Mouse (Mus musculus) liver, embryonic 14.5 days (tissue): ENCODE measurements around the gene Atg4b. TPM values are rescaled to one million over a fixed set of nuclear protein-coding genes. Genes with fewer than 3 reads are reported as not detected.

ENCODE experiments used
- ATAC-seq: fragments of 200-750 bp; cut with Nextera tagmentation; 2 replicates; pipeline ENCODE4 v1.8.0; 2017; ENCODE audit warnings: moderate number of reproducible peaks, mild to moderate bottlenecking, moderate library complexity; ENCODE audit not compliant: insufficient read depth
- DNase-seq, 3 experiments: peaks; one replicate each; pipeline ENCODE4 v3.0.0-alpha.2; 2012 to 2013; ENCODE audit warnings: low read depth in 3 of 3, low spot score in 3 of 3
- H3K27ac ChIP-seq: fragments of 300-500 bp; sonication (generic); 2 replicates; pipeline ENCODE4 v1.5.1; 2014; ENCODE audit warnings: moderate library complexity, mild to moderate bottlenecking, control low read depth, inconsistent platforms
- H3K27me3 ChIP-seq: fragments of 300-500 bp; sonication (generic); 2 replicates; pipeline ENCODE4 v1.6.1; 2014; ENCODE audit warnings: mild to moderate bottlenecking, low read length, moderate library complexity; ENCODE audit not compliant: control insufficient read depth, insufficient read depth
- H3K36me3 ChIP-seq: fragments of 300-500 bp; sonication (generic); replicated peaks from 2 replicates; pipeline ENCODE4 v1.6.1; 2014; ENCODE audit warnings: low read depth; ENCODE audit not compliant: control insufficient read depth, insufficient read depth
- H3K4me1 ChIP-seq, 2 experiments: fragments of 200-500 bp in 1 of 2; fragments of 300-500 bp in 1 of 2; sonication (generic) in 1 of 2; replicated peaks; 2 replicates each; pipeline ENCODE4 v1.6.1; 2012 to 2014; ENCODE audit warnings: antibody characterized with exemption in 1 of 2, inconsistent platforms in 1 of 2, low read length in 1 of 2; ENCODE audit not compliant: control insufficient read depth in 2 of 2, insufficient read depth in 2 of 2
- H3K4me2 ChIP-seq: fragments of 300-500 bp; sonication (generic); 2 replicates; pipeline ENCODE4 v1.6.1; 2014; ENCODE audit warnings: low read depth, mild to moderate bottlenecking, control low read depth, moderate library complexity
- H3K4me3 ChIP-seq, 2 experiments: fragments of 200-500 bp in 1 of 2; fragments of 300-500 bp in 1 of 2; sonication (generic) in 1 of 2; 2 replicates each; pipeline ENCODE4 v1.5.1; 2012 to 2014; ENCODE audit warnings: low read depth in 2 of 2, low read length in 2 of 2, mild to moderate bottlenecking in 2 of 2, control low read depth in 1 of 2, inconsistent platforms in 1 of 2, moderate library complexity in 1 of 2; ENCODE audit not compliant: insufficient read depth in 1 of 2
- H3K9ac ChIP-seq: fragments of 300-500 bp; sonication (generic); replicated peaks from 2 replicates; pipeline ENCODE4 v1.6.1; 2014; ENCODE audit warnings: mild to moderate bottlenecking, control low read depth, moderate library complexity
- H3K9me3 ChIP-seq: fragments of 300-500 bp; sonication (generic); 2 replicates; pipeline ENCODE4 v1.6.1; 2016; ENCODE audit warnings: low read length, mixed read lengths; ENCODE audit not compliant: control insufficient read depth
- CTCF ChIP-seq: IDR thresholded peaks from 2 replicates; pipeline ENCODE4 v1.5.1; 2016; ENCODE audit warnings: antibody characterized with exemption, low read depth, control low read depth
- EP300 ChIP-seq: IDR thresholded peaks from 2 replicates; pipeline ENCODE4 v1.6.1; 2016; ENCODE audit warnings: antibody characterized with exemption, low read depth
- WGBS: fragments of 180-500 bp; shearing (Covaris S2); extraction: QIAGEN DNeasy Blood & Tissue Kit; methylation state at CpG from one replicate; pipeline ENCODE4 v1.1.7; 2014; ENCODE audit not compliant: insufficient replicate concordance; 5-methylcytosine and 5-hydroxymethylcytosine counted together
- polyA plus RNA-seq, 2 experiments: library from polyadenylated mRNA; depleted of rRNA in 1 of 2; stranded (reverse) in 1 of 2; unstranded in 1 of 2; fragments of >200 nt; fragmentation: Nextera tagmentation in 1 of 2; extraction: Ambion mirVana in 1 of 2; gene quantifications; 2 replicates each; pipeline versions ENCODE4 v1.2.1 to v1.2.3; 2012 to 2014

Atg4b gene
- polyA plus RNA-seq, 2 experiments, result 22.6 to 68.2 TPM

- WGBS, result 75% methylated on average over 3 of the region's 3 CpGs
- TF ChIP-seq CTCF (no peak), EP300 (no peak)
- H3K27me3 ChIP-seq, result no peaks in the 10 kb centered on the region
- H3K36me3 ChIP-seq, result peaks cover 60% of the 10 kb centered on the region
- no peak overlapping the region for H3K4me3 ChIP-seq
- H3K4me1 ChIP-seq, result peaks cover 9 to 10% of the 10 kb centered on the region in 2 experiments
- no peak overlapping the region for H3K27ac ChIP-seq
- DNase-seq, result no peak
- H3K9me3 ChIP-seq, result no peaks in the 10 kb centered on the region
- ATAC-seq, result no peak
- H3K9ac ChIP-seq, result no peak overlapping the region
- no peak overlapping the region for H3K4me2 ChIP-seq
These were observed 58.7 kb downstream of the Atg4b start for GRCm38 (mm10) chr1:93810011-93810410.

- Histone ChIP-seq H3K27ac (no peak overlapping the region), H3K9ac (no peak overlapping the region), H3K36me3 (peaks cover 65% of the 10 kb centered on the region), H3K27me3 (no peaks in the 10 kb centered on the region), H3K4me3 (no peak overlapping the region), H3K4me2 (no peak overlapping the region), H3K4me1 (no peaks in the 10 kb centered on the region), H3K9me3 (no peaks in the 10 kb centered on the region)
- DNase-seq (no peak), ATAC-seq (no peak)
- 62% methylated on average over 8 of the region's 8 CpGs for WGBS
- no peak for TF ChIP-seq CTCF
- TF ChIP-seq EP300, result no peak
These were observed 60.3 kb downstream of the Atg4b start for GRCm38 (mm10) chr1:93811495-93812039.

- no peak overlapping the region for H3K4me3 ChIP-seq
- H3K9me3 ChIP-seq, result no peaks in the 10 kb centered on the region
- H3K9ac ChIP-seq, result no peak overlapping the region
- 80% methylated on average over 8 of the region's 8 CpGs for WGBS
- no peak overlapping the region for H3K4me2 ChIP-seq
- H3K36me3 ChIP-seq, result peaks cover 56% of the 10 kb centered on the region
- H3K4me1 ChIP-seq, result no peaks in the 10 kb centered on the region
- ATAC-seq (no peak), DNase-seq (no peak)
- H3K27me3 ChIP-seq, result no peaks in the 10 kb centered on the region
- H3K27ac ChIP-seq, result no peak overlapping the region
- TF ChIP-seq EP300 (no peak), CTCF (no peak)
These were observed 66.7 kb downstream of the Atg4b start for GRCm38 (mm10) chr1:93817823-93818532.

GRCm38 (mm10) chr1:93818722-93819121, 67.4 kb downstream of the Atg4b start:
- H3K4me1 ChIP-seq, result peaks cover 0 to under 1% of the 10 kb centered on the region in 2 experiments; a peak in 2 of 4 replicates
- WGBS, result 81% methylated on average over 7 of the region's 7 CpGs
- DNase-seq, result no peak

GRCm38 (mm10) chr1:93823796-93824495, 72.6 kb downstream of the Atg4b start:
- 63% methylated on average over 3 of the region's 3 CpGs for WGBS
- peak overlapping the region; percentile 82 for H3K9ac ChIP-seq

More at GRCm38 (mm10) chr1:93818722-93819121, 67.4 kb downstream of the Atg4b start:
- no peak overlapping the region for H3K9ac ChIP-seq
- no peak overlapping the region for H3K27ac ChIP-seq
- no peak for TF ChIP-seq EP300
- TF ChIP-seq CTCF, result no peak
- H3K36me3 ChIP-seq, result peaks cover 48% of the 10 kb centered on the region
- no peak overlapping the region for H3K4me2 ChIP-seq
- no peaks in the 10 kb centered on the region for H3K27me3 ChIP-seq
- no peak for ATAC-seq
- no peaks in the 10 kb centered on the region for H3K9me3 ChIP-seq
- H3K4me3 ChIP-seq, result no peak overlapping the region

More at GRCm38 (mm10) chr1:93823796-93824495, 72.6 kb downstream of the Atg4b start:
- peak overlapping the region; percentile 96 for H3K27ac ChIP-seq
- no peaks in the 10 kb centered on the region for H3K27me3 ChIP-seq
- H3K36me3 ChIP-seq, result peaks cover 9% of the 10 kb centered on the region
- TF ChIP-seq EP300 (no peak), CTCF (no peak)
- H3K4me1 ChIP-seq, result peaks cover 13 to 17% of the 10 kb centered on the region in 2 experiments
- no peak for DNase-seq
- H3K9me3 ChIP-seq, result no peaks in the 10 kb centered on the region
- H3K4me3 ChIP-seq, result no peak overlapping the region
- no peak for ATAC-seq
- peak overlapping the region; percentile 99 for H3K4me2 ChIP-seq
